Mouse (Mus musculus): Measurements from ENCODE around the gene Zfp511. TPM values are rescaled to one million over a fixed set of nuclear protein-coding genes. Genes with fewer than 3 reads are reported as not detected.
A peak's percentile ranks its signal among the peaks of the same experiment; 100 is the strongest.

The Zfp511 gene
- polyA plus RNA-seq, 1 experiment from 2014 or later = 42.6 TPM

- ATAC-seq (replicated peaks; ENCODE audit: low FRiP score) (peak; percentile 80), DNase-seq (ENCODE audit: low spot score) (peak; percentile 94)
- Histone ChIP-seq H3K27me3 (ENCODE audit: control insufficient read depth, insufficient read depth, low read length) (peaks cover 57% of the 10 kb centered on the region), H3K27ac (ENCODE audit: low read depth, low read length) (peak overlapping the region; percentile 52), H3K9me3 (ENCODE audit: control insufficient read depth, low read length) (no peaks in the 10 kb centered on the region), H3K4me2 (ENCODE audit: low read depth, low read length, severe bottlenecking) (peak overlapping the region; percentile 64), H3K36me3 (ENCODE audit: control insufficient read depth, insufficient read depth, low read length) (no peaks in the 10 kb centered on the region), H3K4me3 (ENCODE audit: low read depth, low read length) (peak overlapping the region; percentile 31), H3K4me1 (replicated peaks; ENCODE audit: control insufficient read depth, insufficient read depth, low read length) (peaks cover 23% of the 10 kb centered on the region), H3K9ac (ENCODE audit: low read length) (peak overlapping the region; percentile 54)
- WGBS = 2% methylated on average over 53 of the region's 53 CpGs
Observed at GRCm38 (mm10) chr7:140057413-140058407, 21.5 kb downstream of the Zfp511 start.

GRCm38 (mm10) chr7:140058528-140058927, 22.3 kb downstream of the Zfp511 start:
- H3K4me3 ChIP-seq (ENCODE audit: low read depth, low read length) = peak overlapping the region; percentile 31
- H3K4me2 ChIP-seq (ENCODE audit: low read depth, low read length, severe bottlenecking) = peak overlapping the region; percentile 64
- no peaks in the 10 kb centered on the region for H3K9me3 ChIP-seq (ENCODE audit: control insufficient read depth, low read length)
- DNase-seq (ENCODE audit: low spot score) (no peak), ATAC-seq (replicated peaks; ENCODE audit: low FRiP score) (no peak)
- H3K27me3 ChIP-seq (ENCODE audit: control insufficient read depth, insufficient read depth, low read length) = peaks cover 54% of the 10 kb centered on the region
- H3K9ac ChIP-seq (ENCODE audit: low read length) = peak overlapping the region; percentile 54
- no peaks in the 10 kb centered on the region for H3K36me3 ChIP-seq (ENCODE audit: control insufficient read depth, insufficient read depth, low read length)
- peaks cover 23% of the 10 kb centered on the region for H3K4me1 ChIP-seq (replicated peaks; ENCODE audit: control insufficient read depth, insufficient read depth, low read length)
- H3K27ac ChIP-seq (ENCODE audit: low read depth, low read length) = peak overlapping the region; percentile 52
- 8% methylated on average over 7 of the region's 7 CpGs for WGBS

- no peaks in the 10 kb centered on the region for H3K9me3 ChIP-seq (ENCODE audit: control insufficient read depth, low read length)
- H3K4me3 ChIP-seq (ENCODE audit: low read depth, low read length) = no peak overlapping the region
- 6% methylated on average over 4 of the region's 4 CpGs for WGBS
- DNase-seq (ENCODE audit: low spot score) = peak; percentile 63
- H3K27me3 ChIP-seq (ENCODE audit: control insufficient read depth, insufficient read depth, low read length) = peaks cover 55% of the 10 kb centered on the region
- ATAC-seq (replicated peaks; ENCODE audit: low FRiP score) = no peak
- no peaks in the 10 kb centered on the region for H3K36me3 ChIP-seq (ENCODE audit: control insufficient read depth, insufficient read depth, low read length)
- H3K9ac ChIP-seq (ENCODE audit: low read length) = no peak overlapping the region
- no peak overlapping the region for H3K4me2 ChIP-seq (ENCODE audit: low read depth, low read length, severe bottlenecking)
- peaks cover 23% of the 10 kb centered on the region for H3K4me1 ChIP-seq (replicated peaks; ENCODE audit: control insufficient read depth, insufficient read depth, low read length)
- no peak overlapping the region for H3K27ac ChIP-seq (ENCODE audit: low read depth, low read length)
Observed at GRCm38 (mm10) chr7:140059601-140060000, 23.4 kb downstream of the Zfp511 start.

GRCm38 (mm10) chr7:140060936-140061831, 25.0 kb downstream of the Zfp511 start:
- H3K36me3 ChIP-seq (ENCODE audit: control insufficient read depth, insufficient read depth, low read length) = no peaks in the 10 kb centered on the region
- H3K9ac ChIP-seq (ENCODE audit: low read length) = peak overlapping the region; percentile 51; the same call in 1 of the 2 replicates
- H3K4me2 ChIP-seq (ENCODE audit: low read depth, low read length, severe bottlenecking) = peak overlapping the region; percentile 61
- DNase-seq (ENCODE audit: low spot score) = peak; percentile 93
- peak overlapping the region; percentile 76 for H3K27ac ChIP-seq (ENCODE audit: low read depth, low read length)
- peaks cover 23% of the 10 kb centered on the region for H3K4me1 ChIP-seq (replicated peaks; ENCODE audit: control insufficient read depth, insufficient read depth, low read length)
- peak overlapping the region; percentile 25 for H3K4me3 ChIP-seq (ENCODE audit: low read depth, low read length)
- ATAC-seq (replicated peaks; ENCODE audit: low FRiP score) = peak; percentile 65
- peaks cover 49% of the 10 kb centered on the region for H3K27me3 ChIP-seq (ENCODE audit: control insufficient read depth, insufficient read depth, low read length)
- H3K9me3 ChIP-seq (ENCODE audit: control insufficient read depth, low read length) = no peaks in the 10 kb centered on the region
- under 1% methylated on average over 46 of the region's 47 CpGs for WGBS

- 0% methylated on average over 6 of the region's 6 CpGs for WGBS
- Histone ChIP-seq H3K27me3 (ENCODE audit: control insufficient read depth, insufficient read depth, low read length) (peaks cover 49% of the 10 kb centered on the region), H3K27ac (ENCODE audit: low read depth, low read length) (no peak overlapping the region), H3K9ac (ENCODE audit: low read length) (peak overlapping the region; percentile 10; the same call in 1 of the 2 replicates), H3K4me3 (ENCODE audit: low read depth, low read length) (peak overlapping the region; percentile 25), H3K4me1 (replicated peaks; ENCODE audit: control insufficient read depth, insufficient read depth, low read length) (peaks cover 23% of the 10 kb centered on the region), H3K36me3 (ENCODE audit: control insufficient read depth, insufficient read depth, low read length) (no peaks in the 10 kb centered on the region), H3K4me2 (ENCODE audit: low read depth, low read length, severe bottlenecking) (peak overlapping the region; percentile 61), H3K9me3 (ENCODE audit: control insufficient read depth, low read length) (no peaks in the 10 kb centered on the region)
- DNase-seq (ENCODE audit: low spot score) (no peak), ATAC-seq (replicated peaks; ENCODE audit: low FRiP score) (no peak; the same call in 1 of the 2 replicates)
Observed at GRCm38 (mm10) chr7:140061832-140062130, 25.6 kb downstream of the Zfp511 start.

GRCm38 (mm10) chr7:140062307-140062706, 26.1 kb downstream of the Zfp511 start:
- peaks cover 22% of the 10 kb centered on the region for H3K4me1 ChIP-seq (replicated peaks; ENCODE audit: control insufficient read depth, insufficient read depth, low read length)

GRCm38 (mm10) chr7:140063092-140063491, 26.9 kb downstream of the Zfp511 start:
- peak; percentile 86 for DNase-seq (ENCODE audit: low spot score)
- peaks cover 20% of the 10 kb centered on the region for H3K4me1 ChIP-seq (replicated peaks; ENCODE audit: control insufficient read depth, insufficient read depth, low read length)
- no peak overlapping the region for H3K4me3 ChIP-seq (ENCODE audit: low read depth, low read length)
- H3K9ac ChIP-seq (ENCODE audit: low read length) = no peak overlapping the region
- no peak overlapping the region for H3K4me2 ChIP-seq (ENCODE audit: low read depth, low read length, severe bottlenecking)
- no peaks in the 10 kb centered on the region for H3K9me3 ChIP-seq (ENCODE audit: control insufficient read depth, low read length)
- H3K36me3 ChIP-seq (ENCODE audit: control insufficient read depth, insufficient read depth, low read length) = no peaks in the 10 kb centered on the region
- no peak overlapping the region for H3K27ac ChIP-seq (ENCODE audit: low read depth, low read length)
- peaks cover 44% of the 10 kb centered on the region for H3K27me3 ChIP-seq (ENCODE audit: control insufficient read depth, insufficient read depth, low read length)
- WGBS = 15% methylated on average over 7 of the region's 7 CpGs
- no peak for ATAC-seq (replicated peaks; ENCODE audit: low FRiP score)

More at GRCm38 (mm10) chr7:140062307-140062706, 26.1 kb downstream of the Zfp511 start:
- no peaks in the 10 kb centered on the region for H3K36me3 ChIP-seq (ENCODE audit: control insufficient read depth, insufficient read depth, low read length)
- WGBS = 7% methylated on average over 11 of the region's 11 CpGs
- DNase-seq (ENCODE audit: low spot score) (peak; percentile 76), ATAC-seq (replicated peaks; ENCODE audit: low FRiP score) (0 out of 2 replicates have a peak, but pooled peaks have one; percentile 6)
- no peak overlapping the region for H3K27ac ChIP-seq (ENCODE audit: low read depth, low read length)
- H3K27me3 ChIP-seq (ENCODE audit: control insufficient read depth, insufficient read depth, low read length) = peaks cover 44% of the 10 kb centered on the region
- no peak overlapping the region for H3K4me2 ChIP-seq (ENCODE audit: low read depth, low read length, severe bottlenecking)
- H3K9me3 ChIP-seq (ENCODE audit: control insufficient read depth, low read length) = no peaks in the 10 kb centered on the region
- H3K4me3 ChIP-seq (ENCODE audit: low read depth, low read length) = no peak overlapping the region
- H3K9ac ChIP-seq (ENCODE audit: low read length) = no peak overlapping the region

- Histone ChIP-seq H3K4me2 (ENCODE audit: low read depth, low read length, severe bottlenecking) (no peak overlapping the region), H3K9ac (ENCODE audit: low read length) (no peak overlapping the region), H3K4me1 (replicated peaks; ENCODE audit: control insufficient read depth, insufficient read depth, low read length) (no peaks in the 10 kb centered on the region; the same call in 1 of the 2 replicates), H3K4me3 (ENCODE audit: low read depth, low read length) (no peak overlapping the region), H3K27me3 (ENCODE audit: control insufficient read depth, insufficient read depth, low read length) (peaks cover 37% of the 10 kb centered on the region), H3K27ac (ENCODE audit: low read depth, low read length) (no peak overlapping the region), H3K9me3 (ENCODE audit: control insufficient read depth, low read length) (no peaks in the 10 kb centered on the region), H3K36me3 (ENCODE audit: control insufficient read depth, insufficient read depth, low read length) (no peaks in the 10 kb centered on the region)
- WGBS = 75% methylated on average over 6 of the region's 6 CpGs
- no peak for DNase-seq (ENCODE audit: low spot score)
- ATAC-seq (replicated peaks; ENCODE audit: low FRiP score) = no peak
Observed at GRCm38 (mm10) chr7:140067397-140067796, 31.2 kb downstream of the Zfp511 start.

All from forebrain, embryonic 11.5 days (tissue).